Comparison of ENCODE assay signal across 16 mouse cellular contexts in genomic region chr6:118305209-118305608, GRCm38 (mm10).
"Had no signal": no experiment of that assay in that cellular context is flagged by ENCODE, and none has a peak within 500 bp of the region (broad histone marks: within the 10 kb centered on the region; RNA-seq: fewer than 3 reads in every experiment).

No protein-coding gene starts in this region.

- H3K4me3 ChIP-seq: neural tube, embryonic 13.5 days; neural tube, embryonic 15.5 days; stomach, embryonic 15.5 days had no signal

- H3K27me3 ChIP-seq: neural tube, embryonic 13.5 days; neural tube, embryonic 15.5 days; stomach, embryonic 15.5 days had no signal

- H3K4me2 ChIP-seq: neural tube, embryonic 13.5 days; neural tube, embryonic 15.5 days; stomach, embryonic 15.5 days had no signal

- H3K4me1 ChIP-seq: stomach, embryonic 15.5 days had no signal

- H3K9me3 ChIP-seq: neural tube, embryonic 13.5 days; neural tube, embryonic 15.5 days; stomach, embryonic 15.5 days had no signal

- DNase-seq: retina, postnatal 1 day; right cerebral cortex, adult 18-20 months; right cerebral cortex, postnatal 14 days; right cerebral cortex, postnatal 25 days; right cerebral cortex, postnatal 4 days; spleen, adult 18-20 months; thymus, adult 18-20 months; thymus, adult 2 months; thymus, postnatal 14 days; thymus, postnatal 25 days; thymus, postnatal 36 days; thymus, postnatal 4 days had no signal

- H3K9ac ChIP-seq: neural tube, embryonic 13.5 days; neural tube, embryonic 15.5 days; stomach, embryonic 15.5 days had no signal

- H3K27ac ChIP-seq: neural tube, embryonic 13.5 days; neural tube, embryonic 15.5 days; stomach, embryonic 15.5 days; stomach, postnatal 0 days had no signal

- H3K36me3 ChIP-seq: neural tube, embryonic 13.5 days; neural tube, embryonic 15.5 days; stomach, embryonic 15.5 days had no signal
